Mouse (Mus musculus) MEL (cell line): Measurements from ENCODE around the gene Isg20l2. TPM values are rescaled to one million over a fixed set of nuclear protein-coding genes. Genes with fewer than 3 reads are reported as not detected.
"Not testable (repeated sequence)": the region's sequence is repeated elsewhere in the genome, so short reads cannot be mapped to it uniquely, and the experiment has no call there.

Source experiments
- DNase-seq: peaks from one replicate; pipeline ENCODE4 v3.0.0; 2011; ENCODE audit warnings: low read depth, low spot score
- H3K27ac ChIP-seq: 2 replicates; pipeline ENCODE4 v1.5.1; 2012; ENCODE audit warnings: low read depth, mild to moderate bottlenecking, control low read depth, low read length, moderate library complexity; ENCODE audit not compliant: control insufficient read depth
- H3K27me3 ChIP-seq, 2 experiments: fragments of 150-350 bp in 1 of 2; sonication (generic) in 1 of 2; 2 replicates each; pipeline ENCODE4 v1.6.1; 2012; ENCODE audit warnings: low read length in 2 of 2, mild to moderate bottlenecking in 2 of 2, improper control_type of control experiment in 1 of 2, moderate library complexity in 1 of 2; ENCODE audit not compliant: insufficient read depth in 2 of 2, control insufficient read depth in 1 of 2
- H3K36me3 ChIP-seq, 2 experiments: 2 replicates each; pipeline ENCODE4 v1.6.1; 2012 to 2014; ENCODE audit warnings: low read length in 2 of 2, improper control_type of control experiment in 1 of 2, inconsistent platforms in 1 of 2, mild to moderate bottlenecking in 1 of 2; ENCODE audit not compliant: insufficient read depth in 2 of 2, control insufficient read depth in 1 of 2
- H3K4me1 ChIP-seq, 2 experiments: fragments of 150-350 bp in 1 of 2; sonication (generic) in 1 of 2; 2 replicates each; pipeline ENCODE4 v1.6.1; 2012; ENCODE audit warnings: low read length in 2 of 2, improper control_type of control experiment in 1 of 2, mild to moderate bottlenecking in 1 of 2; ENCODE audit not compliant: insufficient read depth in 2 of 2, control insufficient read depth in 1 of 2
- H3K4me3 ChIP-seq, 2 experiments: fragments of 150-350 bp in 1 of 2; sonication (generic) in 1 of 2; 2 replicates each; pipeline ENCODE4 v1.5.1; 2012; ENCODE audit warnings: low read depth in 2 of 2, low read length in 2 of 2, mild to moderate bottlenecking in 2 of 2, moderate library complexity in 2 of 2, control low read depth in 1 of 2, improper control_type of control experiment in 1 of 2; ENCODE audit not compliant: control insufficient read depth in 1 of 2, insufficient read depth in 1 of 2
- H3K79me2 ChIP-seq: 2 replicates; pipeline ENCODE4 v1.6.1; 2012; ENCODE audit warnings: mild to moderate bottlenecking, low read length, moderate library complexity; ENCODE audit not compliant: control insufficient read depth, poor library complexity, insufficient read depth
- H3K9ac ChIP-seq: 2 replicates; pipeline ENCODE4 v1.6.1; 2012; ENCODE audit warnings: low read depth, mild to moderate bottlenecking, control low read depth, low read length, moderate library complexity; ENCODE audit not compliant: control insufficient read depth, poor library complexity, severe bottlenecking
- H3K9me3 ChIP-seq: fragments of 150-350 bp; sonication (generic); replicated peaks from 2 replicates; pipeline ENCODE4 v1.6.1; 2012; ENCODE audit warnings: mild to moderate bottlenecking, low read length, improper control_type of control experiment, moderate library complexity; ENCODE audit not compliant: insufficient read depth
- CTCF ChIP-seq, 3 experiments: IDR thresholded peaks in 2 of 3; conservative IDR thresholded peaks in 1 of 3; 2 replicates each; pipeline ENCODE4 v1.5.1; 2011 to 2012; ENCODE audit warnings: low read length in 3 of 3, low read depth in 2 of 3, mild to moderate bottlenecking in 2 of 3, improper control_type of control experiment in 1 of 3, inconsistent platforms in 1 of 3, mixed read lengths in 1 of 3, moderate library complexity in 1 of 3; ENCODE audit not compliant: control insufficient read depth in 1 of 3, insufficient read depth in 1 of 3, poor library complexity in 1 of 3, severe bottlenecking in 1 of 3
- ELF1 ChIP-seq: IDR thresholded peaks from 2 replicates; pipeline ENCODE4 v1.6.1; 2014; ENCODE audit warnings: low read depth, mild to moderate bottlenecking, inconsistent platforms, low read length, improper control_type of control experiment, moderate library complexity
- EP300 ChIP-seq, 2 experiments: IDR thresholded peaks; 2 replicates each; pipeline ENCODE4 v1.6.1; 2011; ENCODE audit warnings: improper control_type of control experiment in 2 of 2, low read length in 2 of 2, low read depth in 1 of 2, mild to moderate bottlenecking in 1 of 2
- ETS1 ChIP-seq: IDR thresholded peaks from 2 replicates; pipeline ENCODE4 v1.6.1; 2012; ENCODE audit warnings: low read depth, mild to moderate bottlenecking, inconsistent platforms, low read length, improper control_type of control experiment, moderate library complexity
- GABPA ChIP-seq: IDR thresholded peaks from 2 replicates; pipeline ENCODE4 v1.6.1; 2012; ENCODE audit warnings: low read depth, mild to moderate bottlenecking, inconsistent platforms, low read length, improper control_type of control experiment, moderate library complexity
- JUND ChIP-seq: IDR thresholded peaks from 2 replicates; pipeline ENCODE4 v1.6.1; 2011; ENCODE audit warnings: low read depth, mild to moderate bottlenecking, improper control_type of control experiment, low read length
- MAX ChIP-seq: IDR thresholded peaks from 2 replicates; pipeline ENCODE4 v1.6.1; 2011; ENCODE audit warnings: low read length, improper control_type of control experiment
- MYB ChIP-seq: IDR thresholded peaks from 2 replicates; pipeline ENCODE4 v1.6.1; 2011; ENCODE audit warnings: mild to moderate bottlenecking, low read depth, low read length, improper control_type of control experiment
- MYC ChIP-seq: IDR thresholded peaks from 2 replicates; pipeline ENCODE4 v1.6.1; 2011; ENCODE audit warnings: low read depth, mild to moderate bottlenecking, low read length, improper control_type of control experiment, moderate library complexity
- NELFE ChIP-seq: IDR thresholded peaks from 2 replicates; pipeline ENCODE4 v1.6.1; 2011; ENCODE audit warnings: low read depth, low read length, improper control_type of control experiment
- POLR2A ChIP-seq, 2 experiments: IDR thresholded peaks; 2 replicates each; pipeline ENCODE4 v1.6.1; 2011 to 2012; ENCODE audit warnings: low read length in 2 of 2, mild to moderate bottlenecking in 2 of 2, control low read depth in 1 of 2, improper control_type of control experiment in 1 of 2, low read depth in 1 of 2, moderate library complexity in 1 of 2; ENCODE audit not compliant: control insufficient read depth in 1 of 2, insufficient read depth in 1 of 2, poor library complexity in 1 of 2
- RAD21 ChIP-seq: IDR thresholded peaks from 2 replicates; pipeline ENCODE4 v1.6.1; 2011; ENCODE audit warnings: mild to moderate bottlenecking, low read depth, low read length, improper control_type of control experiment
- RCOR1 ChIP-seq: IDR thresholded peaks from 2 replicates; pipeline ENCODE4 v1.6.1; 2012; ENCODE audit warnings: low read depth, mild to moderate bottlenecking, inconsistent platforms, low read length, improper control_type of control experiment
- SIN3A ChIP-seq: IDR thresholded peaks from 2 replicates; pipeline ENCODE4 v1.6.1; 2012; ENCODE audit warnings: low read length, improper control_type of control experiment, inconsistent platforms
- SMC3 ChIP-seq: IDR thresholded peaks from 2 replicates; pipeline ENCODE4 v1.6.1; 2011; ENCODE audit warnings: low read depth, low read length, improper control_type of control experiment
- USF1 ChIP-seq: IDR thresholded peaks from 2 replicates; pipeline ENCODE4 v1.6.1; 2014; ENCODE audit warnings: low read depth, mild to moderate bottlenecking, inconsistent platforms, low read length, improper control_type of control experiment, moderate library complexity
- ZC3H11A ChIP-seq: IDR thresholded peaks from 2 replicates; pipeline ENCODE4 v1.6.1; 2012; ENCODE audit warnings: low read depth, mild to moderate bottlenecking, inconsistent platforms, low read length, improper control_type of control experiment
- polyA plus RNA-seq, 2 experiments: library from polyadenylated mRNA; stranded (reverse) in 1 of 2; unstranded in 1 of 2; fragments of >175 nt in 1 of 2; fragments of >200 nt in 1 of 2; gene quantifications; 2 replicates each; pipeline versions ENCODE4 v1.2.1 to v1.2.4; 2012; ENCODE audit warnings: low replicate concordance in 2 of 2, low read depth in 1 of 2; ENCODE audit not compliant: insufficient read length in 2 of 2, insufficient read depth in 1 of 2, missing spikeins in 1 of 2
- total RNA-seq: library from RNA; depleted of rRNA; stranded (reverse); fragments of 300-350 nt; gene quantifications from 2 replicates; pipeline ENCODE4 v1.2.3, GENCODE M21; 2012

Isg20l2 gene
- total and polyA plus RNA-seq, 3 experiments: 45.0 to 71.8 TPM; not detected in 1

DNA sequence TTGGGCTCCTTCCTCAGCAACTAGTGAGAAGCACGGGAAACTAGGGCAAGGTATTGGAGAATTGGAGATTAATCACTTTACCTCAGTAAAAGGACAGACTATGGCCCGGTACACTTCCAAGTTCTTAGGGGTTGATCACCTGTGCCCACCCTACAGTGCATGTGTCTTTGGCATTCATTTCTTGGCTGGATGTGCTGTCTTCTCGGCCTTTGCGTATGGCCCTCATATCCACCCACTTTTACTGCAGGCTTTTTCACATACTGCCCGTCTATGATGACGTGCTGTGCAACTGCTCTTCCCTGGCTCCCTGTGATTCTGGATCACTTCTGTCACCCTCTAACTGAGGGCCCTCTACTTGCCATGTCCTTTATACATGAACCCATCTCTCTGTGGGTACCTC, 43.7 kb upstream of the Isg20l2 start:
- Histone ChIP-seq H3K4me1 (peaks cover 3 to 19% of the 10 kb centered on the region in 2 experiments; a peak in 3 of 4 replicates), H3K27ac (no peak overlapping the region)
- TF ChIP-seq MAX (no peak), SMC3 (no peak), SIN3A (no peak), ETS1 (no peak), JUND (no peak), RCOR1 (no peak), USF1 (no peak), RAD21 (no peak), POLR2A (IDR thresholded peaks at IDR 0.05; ENCODE audit: control insufficient read depth in 1 of 2, insufficient read depth in 1 of 2, low read depth in 1 of 2, low read length in 2 of 2, poor library complexity in 1 of 2) (no peak), NELFE (no peak), ELF1 (no peak), GABPA (no peak), MYB (no peak), MYC (no peak), EP300 (IDR thresholded peaks at IDR 0.05; ENCODE audit: low read depth in 1 of 2, low read length in 2 of 2) (no peak)
- TF ChIP-seq, all 39 proteins: peak for 0
- Histone ChIP-seq H3K79me2 (peaks cover 29% of the 10 kb centered on the region), H3K27me3 (no peaks in the 10 kb centered on the region), H3K9ac (peak overlapping the region; percentile 64), H3K9me3 (no peaks in the 10 kb centered on the region), H3K4me3 (peak overlapping the region; percentile 40 to 93), H3K36me3 (peaks cover 0 to 16% of the 10 kb centered on the region in 2 experiments; a peak in 2 of 4 replicates)
- no peak for DNase-seq

DNA sequence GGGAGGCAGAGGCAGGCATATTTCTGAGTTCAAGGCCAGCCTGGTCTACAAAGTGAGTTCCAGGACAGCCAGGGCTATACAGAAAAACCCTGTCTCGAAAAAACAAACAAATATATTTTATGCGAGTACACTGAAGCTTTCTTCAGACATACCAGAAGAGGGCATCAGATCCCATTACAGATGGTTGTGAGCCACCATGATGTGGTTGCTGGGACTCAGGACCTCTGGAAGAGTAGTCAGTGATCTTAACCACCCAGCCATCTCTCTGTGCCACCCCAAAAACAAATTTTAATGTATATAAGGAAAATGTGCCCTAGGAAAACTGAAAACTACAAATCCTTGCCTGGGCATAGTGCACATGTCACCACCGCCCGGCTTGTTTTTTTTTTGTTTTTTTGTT, 42.7 kb upstream of the Isg20l2 start:
- H3K4me1 ChIP-seq: peaks cover 3 to 19% of the 10 kb centered on the region in 2 experiments; a peak in 3 of 4 replicates
- H3K4me3 ChIP-seq: not testable (repeated sequence)
- peak; percentile 49 for TF ChIP-seq SMC3
- peak; percentile 40 for TF ChIP-seq RAD21
- TF ChIP-seq ZC3H11A: 0 out of 2 replicates have a peak, but pooled peaks have one; percentile 41
- peak; percentile 15 to 50 (median 24); a peak in 3 of 6 replicates for TF ChIP-seq CTCF (IDR thresholded peaks at IDR 0.05 in 2 of 3, conservative IDR thresholded peaks at IDR 0.05 in 1 of 3; ENCODE audit: control insufficient read depth in 1 of 3, insufficient read depth in 1 of 3, low read depth in 2 of 3, low read length in 3 of 3, poor library complexity in 1 of 3, severe bottlenecking in 1 of 3)
- TF ChIP-seq, all 39 proteins: peak for 4; not testable (repeated sequence) for 35
- H3K79me2 ChIP-seq: peaks cover 26% of the 10 kb centered on the region
- not testable (repeated sequence) for H3K9me3 ChIP-seq, H3K27ac ChIP-seq, H3K27me3 ChIP-seq, H3K9ac ChIP-seq
- H3K36me3 ChIP-seq: peaks cover 0 to 14% of the 10 kb centered on the region in 2 experiments; a peak in 2 of 4 replicates
- DNase-seq: peak; percentile 47
